Mouse (Mus musculus): Measurements from ENCODE around the gene Olfr1275. TPM values are rescaled to one million over a fixed set of nuclear protein-coding genes. Genes with fewer than 3 reads are reported as not detected.

Olfr1275 gene
- polyA plus RNA-seq (2012; rRNA removed) = not detected in 2 replicates

- H3K4me3 ChIP-seq (replicated peaks; ENCODE audit: extremely low read depth, low read depth, low read length) = no peak within 1 kb of the TSS
- no peak for DNase-seq
- no peaks in the 10 kb centered on the region for H3K4me1 ChIP-seq (ENCODE audit: control insufficient read depth, insufficient read depth, low read length)
- TF ChIP-seq CTCF (IDR thresholded peaks at IDR 0.05; ENCODE audit: insufficient read depth, low read length) = no peak
- TF ChIP-seq POLR2A (IDR thresholded peaks at IDR 0.05; ENCODE audit: borderline replicate concordance, extremely low read depth, low read depth, low read length) = no peak
- WGBS = 74% methylated on average over 1 of the region's 1 CpGs
Observed at GRCm38 (mm10) chr2:111235186-111235585, at the start of gene Olfr1275. Gene Olfr1275, minus strand, starts transcription at chr2:111235286.

GRCm38 (mm10) chr2:111274006-111274405 lies 38.9 kb upstream of the Olfr1275 start, which contains the start of gene Olfr1277:
Gene Olfr1277, minus strand, starts transcription at chr2:111274106.
- Histone ChIP-seq H3K4me3 (replicated peaks; ENCODE audit: extremely low read depth, low read depth, low read length) (no peak within 1 kb of the TSS), H3K4me1 (ENCODE audit: control insufficient read depth, insufficient read depth, low read length) (no peaks in the 10 kb centered on the region)
- 74% methylated on average over 2 of the region's 2 CpGs for WGBS
- TF ChIP-seq CTCF (IDR thresholded peaks at IDR 0.05; ENCODE audit: insufficient read depth, low read length) = no peak
- TF ChIP-seq POLR2A (IDR thresholded peaks at IDR 0.05; ENCODE audit: borderline replicate concordance, extremely low read depth, low read depth, low read length) = no peak
- no peak for DNase-seq

- no peak for DNase-seq
- TF ChIP-seq POLR2A (IDR thresholded peaks at IDR 0.05; ENCODE audit: borderline replicate concordance, extremely low read depth, low read depth, low read length) (no peak), CTCF (IDR thresholded peaks at IDR 0.05; ENCODE audit: insufficient read depth, low read length) (no peak)
- Histone ChIP-seq H3K4me3 (replicated peaks; ENCODE audit: extremely low read depth, low read depth, low read length) (no peak within 1 kb of the TSS), H3K4me1 (ENCODE audit: control insufficient read depth, insufficient read depth, low read length) (no peaks in the 10 kb centered on the region)
Observed at GRCm38 (mm10) chr2:111254216-111254615, 19.1 kb upstream of the Olfr1275 start, which contains the start of gene Olfr1276. Gene Olfr1276, plus strand, starts transcription at chr2:111254516.

GRCm38 (mm10) chr2:111229502-111229901 lies 5.6 kb downstream of the Olfr1275 start, which contains the start of gene 4930430A15Rik:
Gene 4930430A15Rik, minus strand, starts transcription at chr2:111229602.
- 78% methylated on average over 6 of the region's 6 CpGs for WGBS
- Histone ChIP-seq H3K4me3 (replicated peaks; ENCODE audit: extremely low read depth, low read depth, low read length) (no peak within 1 kb of the TSS), H3K4me1 (ENCODE audit: control insufficient read depth, insufficient read depth, low read length) (no peaks in the 10 kb centered on the region)

GRCm38 (mm10) chr2:111182068-111182467 lies 53.0 kb downstream of the Olfr1275 start:
- 95% methylated on average over 11 of the region's 11 CpGs for WGBS
- H3K4me3 ChIP-seq (replicated peaks; ENCODE audit: extremely low read depth, low read depth, low read length) = no peak overlapping the region
- H3K4me1 ChIP-seq (ENCODE audit: control insufficient read depth, insufficient read depth, low read length) = no peaks in the 10 kb centered on the region
- no peak for DNase-seq
- TF ChIP-seq CTCF (IDR thresholded peaks at IDR 0.05; ENCODE audit: insufficient read depth, low read length) = no peak
- no peak for TF ChIP-seq POLR2A (IDR thresholded peaks at IDR 0.05; ENCODE audit: borderline replicate concordance, extremely low read depth, low read depth, low read length)

More at GRCm38 (mm10) chr2:111229502-111229901, 5.6 kb downstream of the Olfr1275 start, which contains the start of gene 4930430A15Rik:
- no peak for TF ChIP-seq CTCF (IDR thresholded peaks at IDR 0.05; ENCODE audit: insufficient read depth, low read length)
- no peak for TF ChIP-seq POLR2A (IDR thresholded peaks at IDR 0.05; ENCODE audit: borderline replicate concordance, extremely low read depth, low read depth, low read length)
- DNase-seq = no peak

Other genes with a start within 250 kb of the Olfr1275 start
- not detected in 2 replicates for gene Gm13941, start 129.3 kb downstream of the Olfr1275 start, polyA plus RNA-seq (2012; rRNA removed)
- not detected in 2 replicates for gene Gm15130, start 82.3 kb downstream of the Olfr1275 start, polyA plus RNA-seq (2012; rRNA removed)
- not detected in 2 replicates for gene 4930430A15Rik, start 5.7 kb downstream of the Olfr1275 start, polyA plus RNA-seq (2012; rRNA removed)
- gene Olfr1276, start 19.2 kb upstream of the Olfr1275 start, polyA plus RNA-seq (2012; rRNA removed) = not detected in 2 replicates
- not detected in 2 replicates for gene Olfr1277, start 38.8 kb upstream of the Olfr1275 start, polyA plus RNA-seq (2012; rRNA removed)
- gene Olfr1278, start 54.9 kb upstream of the Olfr1275 start, polyA plus RNA-seq (2012; rRNA removed) = not detected in 2 replicates
- not detected in 2 replicates for gene Olfr1279, start 65.3 kb upstream of the Olfr1275 start, polyA plus RNA-seq (2012; rRNA removed)
- gene Olfr1280, start 78.7 kb upstream of the Olfr1275 start, polyA plus RNA-seq (2012; rRNA removed) = not detected in 2 replicates
- not detected in 2 replicates for gene Olfr1281, start 91.2 kb upstream of the Olfr1275 start, polyA plus RNA-seq (2012; rRNA removed)
- not detected in 2 replicates for gene Olfr1282, start 100.8 kb upstream of the Olfr1275 start, polyA plus RNA-seq (2012; rRNA removed)
- not detected in 2 replicates for gene Olfr1283, start 131.5 kb upstream of the Olfr1275 start, polyA plus RNA-seq (2012; rRNA removed)
- not detected in 2 replicates for gene Olfr1284, start 140.2 kb upstream of the Olfr1275 start, polyA plus RNA-seq (2012; rRNA removed)
- not detected in 2 replicates for gene Olfr1286, start 187.8 kb upstream of the Olfr1275 start, polyA plus RNA-seq (2012; rRNA removed)
- gene Olfr1287, start 213.9 kb upstream of the Olfr1275 start, polyA plus RNA-seq (2012; rRNA removed) = not detected in 2 replicates
- gene Olfr1288, start 238.8 kb upstream of the Olfr1275 start, polyA plus RNA-seq (2012; rRNA removed) = not detected in 2 replicates
- not detected in 2 replicates for gene Olfr1289, start 245.5 kb upstream of the Olfr1275 start, polyA plus RNA-seq (2012; rRNA removed)